Mouse (Mus musculus) thymus, adult 2 months (tissue): ENCODE results near the gene Lefty1.

ENCODE experiments used
- CTCF ChIP-seq: fragments of 200-500 bp; IDR thresholded peaks from 2 replicates; pipeline ENCODE4 v1.5.1; 2012; ENCODE audit warnings: mild to moderate bottlenecking, control low read depth, low read length, moderate library complexity, borderline replicate concordance; ENCODE audit not compliant: control insufficient read depth, poor library complexity, insufficient read depth; ENCODE audit errors: extremely low read depth
- POLR2A ChIP-seq: fragments of 200-500 bp; IDR thresholded peaks from 2 replicates; pipeline ENCODE4 v1.6.1; 2012; ENCODE audit warnings: mild to moderate bottlenecking, low read length, control low read depth, moderate library complexity; ENCODE audit not compliant: control insufficient read depth, poor library complexity, insufficient read depth; ENCODE audit errors: extremely low read depth

DNA sequence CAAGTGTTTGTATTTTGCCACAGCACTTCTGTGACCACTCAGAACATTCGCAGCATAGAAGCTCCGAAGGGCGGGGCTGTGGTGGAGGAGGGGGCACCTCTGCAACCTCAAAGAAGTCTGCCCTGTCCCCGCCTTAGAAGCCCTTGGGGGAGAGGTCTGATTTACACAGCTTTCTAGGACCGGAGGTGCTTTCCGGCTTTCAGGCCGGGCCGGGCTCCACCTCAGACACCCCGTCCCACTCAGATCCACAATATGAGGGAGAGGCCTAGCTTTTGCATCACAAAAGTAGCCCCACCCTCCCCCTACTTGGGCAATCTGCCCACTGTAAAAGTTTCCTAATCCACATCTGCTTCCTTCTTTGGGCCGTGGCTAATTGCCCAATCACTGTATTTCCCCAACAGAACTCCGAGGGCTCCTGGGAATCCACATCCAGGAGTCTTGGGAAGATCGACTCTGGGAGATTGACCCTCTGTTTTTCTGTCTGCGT lies 46.2 kb upstream of the Lefty1 start:
- TF ChIP-seq CTCF = no peak
- TF ChIP-seq POLR2A = no peak
